Mouse (Mus musculus): ENCODE data around the gene Mphosph6. TPM values are rescaled to one million over a fixed set of nuclear protein-coding genes. Genes with fewer than 3 reads are reported as not detected.

The Mphosph6 gene
- polyA plus RNA-seq (2015; fragmentation: Nextera tagmentation; extraction: Ambion mirVana) = 31.4 and 32.0 TPM in 2 replicates

DNA sequence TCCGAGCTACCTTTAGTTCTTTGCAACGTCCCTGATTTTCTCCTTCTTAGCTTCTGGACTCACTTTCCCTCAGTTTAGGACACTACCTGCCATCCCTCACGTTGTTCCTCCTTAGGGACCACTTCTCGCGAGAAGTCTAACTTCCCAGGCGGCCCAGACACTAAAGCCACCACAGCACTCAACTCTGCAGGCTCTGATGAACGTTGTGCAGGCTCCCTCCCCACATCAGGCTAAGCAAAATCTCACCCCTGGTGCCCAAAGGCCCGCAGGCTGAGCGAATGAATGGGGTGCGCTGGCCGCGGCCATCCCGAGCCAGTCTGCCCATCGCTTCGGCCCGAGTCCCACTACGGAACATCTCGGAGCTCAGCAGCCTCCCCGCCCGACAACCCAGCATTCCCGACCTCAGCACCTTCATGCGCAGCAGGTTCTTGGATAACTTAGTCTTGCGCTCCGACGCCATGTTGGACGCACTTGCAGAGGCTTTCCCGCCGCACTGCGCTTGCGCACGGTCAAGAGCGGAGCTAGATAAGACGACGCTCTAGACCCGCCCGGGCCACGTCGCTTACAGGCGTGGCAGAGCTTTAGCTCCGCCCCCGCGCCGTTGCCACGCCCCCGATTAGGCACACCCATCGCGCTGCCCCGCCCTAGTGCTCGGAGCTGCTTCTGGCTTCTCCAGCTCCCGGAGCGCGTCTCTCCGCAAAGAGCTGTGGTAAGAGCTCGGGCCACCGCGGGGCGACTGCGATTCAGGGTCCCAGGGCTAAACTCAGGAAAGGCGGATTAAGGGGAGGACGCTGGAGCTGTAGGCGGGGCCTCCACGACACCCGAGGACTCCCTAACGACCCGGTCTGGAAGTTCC is at the start of gene Mphosph6:
Gene Mphosph6, minus strand, starts transcription at position 501 of the 856 bp plus-strand sequence.
- peak within 1 kb of the TSS; percentile 77 for H3K4me3 ChIP-seq
- no peaks in the 10 kb centered on the region for H3K36me3 ChIP-seq
- H3K9ac ChIP-seq = peak within 1 kb of the TSS; percentile 75
- peak within 1 kb of the TSS; percentile 86 for H3K27ac ChIP-seq (replicated peaks)
- no peaks in the 10 kb centered on the region for H3K9me3 ChIP-seq
- H3K4me1 ChIP-seq (replicated peaks) = peaks cover 21% of the 10 kb centered on the region
- WGBS = under 1% methylated on average over 65 of the region's 65 CpGs
- peak within 1 kb of the TSS; percentile 70 for H3K4me2 ChIP-seq
- no peaks in the 10 kb centered on the region for H3K27me3 ChIP-seq
- peak; percentile 98 for ATAC-seq (ENCODE audit: low FRiP score, low read depth)

DNA sequence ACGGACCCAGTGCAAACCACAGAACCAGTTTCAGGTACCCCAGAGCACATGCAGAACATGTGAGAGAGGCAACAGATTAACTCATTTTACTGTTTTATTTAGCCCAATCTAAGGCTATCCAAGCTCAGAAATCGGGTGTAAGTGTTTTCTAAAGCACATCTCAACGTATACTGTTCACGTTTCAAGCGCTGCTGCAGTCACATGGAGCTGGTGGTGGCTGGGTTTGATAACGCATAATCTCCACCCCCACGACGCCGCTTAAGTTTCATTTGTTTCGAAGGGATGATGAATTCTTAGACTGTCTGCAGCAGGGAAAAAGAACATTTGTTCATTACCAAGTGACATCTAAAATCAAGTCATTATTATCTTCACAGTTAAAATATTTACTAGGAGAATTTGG is 48.7 kb upstream of the Mphosph6 start:
- Histone ChIP-seq H3K27me3 (no peaks in the 10 kb centered on the region), H3K36me3 (no peaks in the 10 kb centered on the region), H3K4me2 (no peak overlapping the region), H3K9ac (no peak overlapping the region), H3K9me3 (no peaks in the 10 kb centered on the region), H3K4me3 (no peak overlapping the region), H3K27ac (replicated peaks) (no peak overlapping the region), H3K4me1 (replicated peaks) (no peaks in the 10 kb centered on the region)
- no peak for ATAC-seq (ENCODE audit: low FRiP score, low read depth)
- 75% methylated on average over 10 of the region's 10 CpGs for WGBS

DNA sequence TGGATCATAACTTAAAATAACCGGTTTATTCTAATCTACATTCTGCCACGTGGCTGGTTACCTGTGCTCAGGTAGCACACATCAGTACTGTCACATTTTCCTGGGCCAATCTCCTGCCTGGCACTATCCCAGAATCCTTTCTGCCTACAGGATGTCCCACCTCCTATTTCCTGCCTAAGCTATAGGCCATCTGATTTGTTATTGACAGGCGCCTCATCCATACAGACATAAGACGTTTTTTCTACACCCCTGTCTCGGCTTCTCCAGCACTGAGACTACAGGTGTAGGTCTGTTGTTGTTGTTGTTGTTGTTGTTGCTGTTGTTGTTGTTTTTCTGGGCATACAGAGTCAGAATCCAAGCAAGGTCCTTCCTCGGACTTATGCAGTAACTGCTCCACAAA is 46.1 kb upstream of the Mphosph6 start:
- H3K27me3 ChIP-seq = no peaks in the 10 kb centered on the region
- ATAC-seq (ENCODE audit: low FRiP score, low read depth) = no peak
- no peak overlapping the region for H3K4me2 ChIP-seq
- no peaks in the 10 kb centered on the region for H3K9me3 ChIP-seq
- H3K27ac ChIP-seq (replicated peaks) = no peak overlapping the region
- H3K9ac ChIP-seq = no peak overlapping the region
- no peak overlapping the region for H3K4me3 ChIP-seq
- WGBS = 91% methylated on average over 6 of the region's 6 CpGs
- H3K36me3 ChIP-seq = no peaks in the 10 kb centered on the region
- H3K4me1 ChIP-seq (replicated peaks) = no peaks in the 10 kb centered on the region

DNA sequence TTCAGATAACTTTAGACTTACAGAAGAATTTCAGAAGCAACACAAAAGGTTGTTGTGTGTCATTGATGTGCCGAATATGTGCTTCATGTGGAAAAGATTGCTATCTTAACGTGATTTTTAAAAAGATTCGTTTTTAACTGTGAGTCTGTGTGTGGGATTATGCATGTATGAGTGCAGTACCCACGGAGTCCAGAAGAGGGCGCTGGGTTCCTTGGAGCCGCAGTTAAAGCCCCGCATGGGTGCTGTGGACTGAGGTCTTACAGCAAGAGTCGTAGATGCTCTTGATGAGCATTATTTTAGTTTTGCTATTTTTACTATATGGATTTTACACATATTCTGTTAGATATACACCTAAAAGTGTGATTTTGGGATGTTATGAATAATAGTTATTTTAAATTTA is 42.0 kb upstream of the Mphosph6 start:
- Histone ChIP-seq H3K36me3 (no peaks in the 10 kb centered on the region), H3K4me2 (no peak overlapping the region), H3K4me3 (no peak overlapping the region), H3K27me3 (no peaks in the 10 kb centered on the region), H3K27ac (replicated peaks) (no peak overlapping the region), H3K9ac (no peak overlapping the region), H3K9me3 (no peaks in the 10 kb centered on the region), H3K4me1 (replicated peaks) (peaks cover 4% of the 10 kb centered on the region; the same call in 1 of the 2 replicates)
- 85% methylated on average over 8 of the region's 8 CpGs for WGBS
- no peak for ATAC-seq (ENCODE audit: low FRiP score, low read depth)

DNA sequence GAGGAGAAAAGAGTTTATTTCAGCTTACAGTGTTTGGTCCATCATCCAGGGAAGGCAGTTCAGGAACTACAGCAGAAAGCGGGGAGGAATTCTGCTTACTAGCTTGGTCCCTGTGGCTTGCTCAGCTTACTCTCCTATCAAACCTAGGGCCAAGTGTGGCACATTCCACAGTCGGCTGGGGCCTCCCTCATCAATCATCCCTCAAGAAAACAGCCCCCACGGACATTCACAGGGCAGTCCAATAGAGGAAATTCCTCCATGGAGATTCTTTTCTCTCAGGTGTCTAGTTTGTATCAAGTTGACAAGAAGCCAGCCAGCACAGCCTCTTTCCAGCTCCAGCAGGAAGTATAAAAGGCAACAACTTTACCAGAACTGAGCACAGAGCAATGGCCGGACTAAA is 11.8 kb upstream of the Mphosph6 start:
- 45% methylated on average over 4 of the region's 4 CpGs for WGBS
- H3K27me3 ChIP-seq = no peaks in the 10 kb centered on the region
- ATAC-seq (ENCODE audit: low FRiP score, low read depth) = no peak

DNA sequence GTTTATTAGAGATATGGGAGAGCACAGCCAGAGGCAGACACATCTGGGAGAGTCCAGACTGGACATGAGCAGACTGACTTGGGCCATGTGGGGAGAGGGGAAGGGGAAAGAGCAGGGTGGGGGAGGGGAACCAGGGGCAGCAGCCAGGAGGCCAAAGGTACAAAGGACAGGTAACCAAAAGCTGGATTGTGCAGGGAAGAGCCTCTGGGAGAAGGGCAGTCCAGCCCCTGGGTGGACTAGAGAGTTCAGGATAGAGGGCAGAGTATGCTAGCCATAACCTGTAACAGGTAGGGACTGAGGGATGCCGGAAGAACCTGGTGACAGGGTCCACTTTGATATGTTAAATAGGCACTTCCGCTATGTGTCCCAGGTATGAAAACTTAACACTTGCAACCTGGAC is 8.9 kb upstream of the Mphosph6 start:
- ATAC-seq (ENCODE audit: low FRiP score, low read depth) = no peak
- Histone ChIP-seq H3K36me3 (no peaks in the 10 kb centered on the region), H3K9me3 (no peaks in the 10 kb centered on the region), H3K4me2 (no peak overlapping the region), H3K27me3 (no peaks in the 10 kb centered on the region), H3K27ac (replicated peaks) (no peak overlapping the region), H3K4me1 (replicated peaks) (no peaks in the 10 kb centered on the region), H3K9ac (no peak overlapping the region), H3K4me3 (no peak overlapping the region)
- WGBS = 92% methylated on average over 2 of the region's 2 CpGs

More for the DNA sequence above, 11.8 kb upstream of the Mphosph6 start:
- no peaks in the 10 kb centered on the region for H3K36me3 ChIP-seq
- H3K4me1 ChIP-seq (replicated peaks) = no peaks in the 10 kb centered on the region
- no peak overlapping the region for H3K4me2 ChIP-seq
- H3K9me3 ChIP-seq = no peaks in the 10 kb centered on the region
- no peak overlapping the region for H3K4me3 ChIP-seq
- H3K27ac ChIP-seq (replicated peaks) = no peak overlapping the region
- no peak overlapping the region for H3K9ac ChIP-seq

DNA sequence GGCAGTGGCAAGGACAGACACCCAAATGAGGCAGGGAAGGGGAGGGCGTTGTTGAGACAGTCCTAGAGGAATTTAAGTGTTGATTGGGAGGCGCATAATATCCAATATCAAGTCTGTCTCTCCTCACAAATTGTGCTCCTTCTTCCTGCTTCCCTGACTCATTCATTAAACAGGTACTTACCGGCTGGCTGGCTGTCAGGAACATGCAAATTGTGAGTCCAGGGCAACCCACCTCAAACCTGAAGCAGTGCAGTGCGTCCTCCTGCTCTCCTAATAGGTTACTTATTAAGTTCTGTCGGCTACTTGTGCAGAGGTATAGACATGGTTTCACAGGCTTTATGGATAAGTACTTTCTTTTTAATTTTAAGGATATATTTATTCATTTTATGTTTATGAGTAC is 3.7 kb upstream of the Mphosph6 start:
- H3K4me3 ChIP-seq = no peak overlapping the region
- H3K36me3 ChIP-seq = no peaks in the 10 kb centered on the region
- H3K9ac ChIP-seq = no peak overlapping the region
- no peak overlapping the region for H3K27ac ChIP-seq (replicated peaks)
- no peaks in the 10 kb centered on the region for H3K27me3 ChIP-seq
- no peak overlapping the region for H3K4me2 ChIP-seq
- no peak for ATAC-seq (ENCODE audit: low FRiP score, low read depth)
- 74% methylated on average over 5 of the region's 5 CpGs for WGBS
- H3K4me1 ChIP-seq (replicated peaks) = peaks cover 14% of the 10 kb centered on the region
- no peaks in the 10 kb centered on the region for H3K9me3 ChIP-seq

DNA sequence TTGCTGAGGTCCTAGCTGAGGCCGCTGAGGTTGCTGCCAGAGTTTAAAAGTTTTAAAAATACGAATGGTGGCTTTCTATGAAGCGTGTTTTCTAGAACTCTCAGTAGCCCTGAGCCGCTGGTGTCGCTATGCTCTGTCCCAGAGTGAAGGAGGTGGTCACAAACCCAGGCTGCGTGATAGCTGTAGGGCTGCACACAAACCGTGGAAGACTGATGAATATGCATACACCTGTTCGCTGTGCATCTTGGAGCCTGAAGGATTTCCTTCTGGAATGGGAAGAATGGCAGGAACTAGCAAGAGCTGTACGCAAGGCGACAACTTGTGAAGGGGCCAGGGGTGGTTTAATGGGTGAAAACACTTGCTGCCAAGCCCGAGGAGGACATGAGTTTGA is 551 bp upstream of the Mphosph6 start:
- Histone ChIP-seq H3K9ac (peak overlapping the region; percentile 75), H3K4me1 (replicated peaks) (peaks cover 21% of the 10 kb centered on the region), H3K27ac (replicated peaks) (peak overlapping the region; percentile 86), H3K36me3 (no peaks in the 10 kb centered on the region), H3K4me3 (peak overlapping the region; percentile 77), H3K9me3 (no peaks in the 10 kb centered on the region), H3K4me2 (peak overlapping the region; percentile 70), H3K27me3 (no peaks in the 10 kb centered on the region)
- WGBS = 1% methylated on average over 11 of the region's 11 CpGs
- peak; percentile 78 for ATAC-seq (ENCODE audit: low FRiP score, low read depth)

DNA sequence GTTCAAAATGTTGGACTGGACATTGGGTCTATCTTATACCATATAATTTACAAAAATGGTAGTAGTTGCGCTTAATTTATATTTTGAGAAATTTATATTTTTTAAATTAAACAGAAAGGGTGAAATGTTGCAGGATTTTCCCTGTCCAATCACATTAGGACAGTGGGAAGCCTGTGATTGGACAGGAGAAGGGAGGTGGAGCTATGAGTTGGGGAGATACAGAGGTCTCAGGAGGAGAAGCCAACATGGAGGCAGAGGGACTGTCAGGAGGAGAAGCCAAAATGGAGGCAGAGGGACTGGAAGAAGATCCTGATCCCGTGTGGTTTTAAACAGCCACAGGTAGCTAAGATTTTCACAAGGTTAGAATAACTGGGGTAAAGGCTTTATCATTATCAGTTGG is 3.7 kb downstream of the Mphosph6 start:
- Histone ChIP-seq H3K9me3 (no peaks in the 10 kb centered on the region), H3K4me1 (replicated peaks) (peaks cover 28% of the 10 kb centered on the region), H3K27ac (replicated peaks) (no peak overlapping the region), H3K9ac (no peak overlapping the region), H3K36me3 (peaks cover 7% of the 10 kb centered on the region), H3K27me3 (no peaks in the 10 kb centered on the region), H3K4me3 (no peak overlapping the region), H3K4me2 (no peak overlapping the region)
- no peak for ATAC-seq (ENCODE audit: low FRiP score, low read depth)
- 96% methylated on average over 2 of the region's 2 CpGs for WGBS

DNA sequence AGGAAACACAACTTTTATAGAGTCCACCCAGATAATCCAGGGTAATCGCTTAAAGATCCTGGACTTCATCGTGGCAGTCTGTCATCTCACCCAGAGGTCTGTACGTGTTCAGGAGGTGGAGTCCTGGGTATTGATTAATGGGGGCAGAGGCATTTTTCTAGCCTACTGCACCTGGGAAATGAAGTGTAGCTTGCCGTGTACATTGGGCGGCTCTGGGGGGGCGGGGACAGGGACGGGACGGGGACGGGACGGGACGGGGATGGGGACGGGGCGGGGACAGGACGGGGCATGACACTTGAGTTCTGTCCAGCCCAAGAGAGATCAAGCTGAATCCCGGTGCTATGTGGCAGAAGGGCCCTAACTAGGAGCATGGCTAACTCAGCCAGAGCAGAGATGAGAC is 5.3 kb downstream of the Mphosph6 start:
- Histone ChIP-seq H3K4me2 (no peak overlapping the region), H3K9ac (no peak overlapping the region), H3K4me1 (replicated peaks) (peaks cover 23% of the 10 kb centered on the region), H3K27ac (replicated peaks) (no peak overlapping the region), H3K9me3 (no peaks in the 10 kb centered on the region), H3K27me3 (no peaks in the 10 kb centered on the region), H3K36me3 (peaks cover 14% of the 10 kb centered on the region), H3K4me3 (no peak overlapping the region)
- WGBS = 94% methylated on average over 15 of the region's 15 CpGs
- no peak for ATAC-seq (ENCODE audit: low FRiP score, low read depth)

DNA sequence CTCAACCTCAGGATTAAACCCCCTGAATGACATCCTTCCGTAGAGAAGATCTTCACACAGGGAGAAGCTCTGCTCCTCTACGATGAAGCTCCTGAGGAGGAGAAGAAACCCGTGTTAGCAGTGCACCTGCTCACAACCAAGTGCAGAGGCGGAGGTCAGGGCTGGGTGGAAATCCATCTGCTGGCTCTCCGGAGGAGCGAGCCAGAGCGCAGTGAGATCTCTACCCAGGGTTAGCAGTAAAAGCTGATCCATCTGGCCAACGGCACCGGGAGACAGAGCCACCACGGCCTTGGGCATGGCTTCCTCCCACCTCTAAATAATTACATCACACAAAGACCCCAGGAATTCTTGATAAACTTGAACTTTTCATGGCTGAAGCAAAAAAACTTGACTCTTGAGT is 7.2 kb downstream of the Mphosph6 start:
- Histone ChIP-seq H3K4me2 (no peak overlapping the region), H3K4me1 (replicated peaks) (peaks cover 8% of the 10 kb centered on the region; the same call in 1 of the 2 replicates), H3K9me3 (no peaks in the 10 kb centered on the region), H3K4me3 (no peak overlapping the region), H3K9ac (no peak overlapping the region), H3K36me3 (peaks cover 20% of the 10 kb centered on the region), H3K27ac (replicated peaks) (peak overlapping the region; percentile 53; the same call in 1 of the 2 replicates), H3K27me3 (no peaks in the 10 kb centered on the region)
- ATAC-seq (ENCODE audit: low FRiP score, low read depth) = no peak
- 67% methylated on average over 10 of the region's 10 CpGs for WGBS

DNA sequence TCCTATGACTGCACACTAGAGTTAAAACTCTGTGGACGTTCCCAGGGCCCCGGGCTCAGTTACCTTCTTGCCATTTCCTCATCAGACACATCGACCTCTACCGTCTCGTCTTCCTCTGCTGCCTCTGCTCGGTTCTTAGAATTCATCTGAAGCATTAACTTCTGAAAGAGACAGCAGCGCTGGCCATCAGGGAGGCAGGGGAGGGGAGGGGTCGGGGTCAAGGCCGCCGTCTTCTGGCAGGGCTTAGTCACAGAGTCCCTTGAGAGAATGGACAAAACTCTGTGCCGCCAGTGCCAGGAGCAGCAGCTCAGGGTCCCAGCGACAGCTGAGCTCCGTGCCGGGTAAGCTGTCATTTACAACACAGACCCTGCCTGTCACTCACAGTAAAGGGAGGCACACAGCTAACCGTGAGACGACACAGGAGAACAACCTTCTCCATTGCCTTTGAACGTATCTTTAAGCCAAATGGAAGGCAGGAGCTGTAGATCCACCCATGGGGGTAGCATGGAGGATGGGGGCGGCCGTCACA is 9.1 kb downstream of the Mphosph6 start:
- Histone ChIP-seq H3K9me3 (no peaks in the 10 kb centered on the region), H3K4me2 (no peak overlapping the region), H3K27ac (replicated peaks) (no peak overlapping the region), H3K27me3 (no peaks in the 10 kb centered on the region), H3K4me1 (replicated peaks) (peaks cover 8% of the 10 kb centered on the region; the same call in 1 of the 2 replicates), H3K36me3 (peaks cover 29% of the 10 kb centered on the region), H3K4me3 (no peak overlapping the region), H3K9ac (no peak overlapping the region)
- ATAC-seq (ENCODE audit: low FRiP score, low read depth) = no peak
- WGBS = 69% methylated on average over 19 of the region's 19 CpGs

Measured in hindbrain, embryonic 15.5 days (tissue).